Mouse (Mus musculus) adrenal gland, adult (tissue): ENCODE measurements around the gene Ift57.
A peak's percentile ranks its signal among the peaks of the same experiment; 100 is the strongest.

Experiments used
- DNase-seq, 2 experiments: peaks; one replicate each; pipeline ENCODE4 v3.0.0; 2022 to 2023; ENCODE audit warnings: low spot score in 1 of 2; ENCODE audit not compliant: inconsistent age in 2 of 2

The Ift57 gene

DNA sequence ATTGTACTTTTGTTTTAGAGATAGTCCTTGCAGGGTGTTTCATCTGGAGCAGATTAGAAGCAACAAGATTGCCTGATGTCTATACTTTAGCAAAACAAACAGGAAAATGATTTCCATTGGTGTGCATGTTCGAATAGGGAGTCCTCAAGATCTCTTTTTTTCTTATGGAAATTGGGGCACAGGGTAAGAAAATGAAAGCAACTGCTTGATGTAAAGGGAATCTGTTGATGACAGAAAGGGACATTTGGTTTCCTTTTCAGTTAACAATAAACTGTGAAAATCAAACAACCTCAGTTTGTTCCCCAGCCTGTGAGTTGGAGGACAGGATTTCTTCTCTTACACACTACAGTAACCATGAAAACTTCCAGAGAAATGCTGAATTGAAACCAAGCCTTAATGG, 53.9 kb downstream of the Ift57 start:
- DNase-seq = no peak

DNA sequence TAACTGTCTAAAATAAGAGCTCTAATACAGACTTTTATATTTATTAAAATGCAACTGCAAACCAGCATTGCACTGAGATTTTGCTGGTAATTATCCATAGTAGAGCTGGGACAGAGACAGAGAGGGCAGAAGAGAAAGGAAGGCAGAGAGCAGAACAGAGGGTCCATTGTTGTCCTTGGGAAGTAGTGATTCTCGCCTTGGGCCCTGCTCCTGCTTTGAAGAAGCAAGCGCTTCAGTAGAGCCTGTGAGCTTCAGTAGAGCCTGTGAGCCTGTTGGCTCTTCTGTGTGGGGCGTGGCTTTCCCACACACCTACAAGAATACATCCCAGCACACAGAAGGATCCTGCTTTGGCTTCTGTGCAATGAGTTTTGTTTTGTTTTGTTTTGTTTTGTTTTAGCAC, 54.3 kb downstream of the Ift57 start:
- no peak for DNase-seq

DNA sequence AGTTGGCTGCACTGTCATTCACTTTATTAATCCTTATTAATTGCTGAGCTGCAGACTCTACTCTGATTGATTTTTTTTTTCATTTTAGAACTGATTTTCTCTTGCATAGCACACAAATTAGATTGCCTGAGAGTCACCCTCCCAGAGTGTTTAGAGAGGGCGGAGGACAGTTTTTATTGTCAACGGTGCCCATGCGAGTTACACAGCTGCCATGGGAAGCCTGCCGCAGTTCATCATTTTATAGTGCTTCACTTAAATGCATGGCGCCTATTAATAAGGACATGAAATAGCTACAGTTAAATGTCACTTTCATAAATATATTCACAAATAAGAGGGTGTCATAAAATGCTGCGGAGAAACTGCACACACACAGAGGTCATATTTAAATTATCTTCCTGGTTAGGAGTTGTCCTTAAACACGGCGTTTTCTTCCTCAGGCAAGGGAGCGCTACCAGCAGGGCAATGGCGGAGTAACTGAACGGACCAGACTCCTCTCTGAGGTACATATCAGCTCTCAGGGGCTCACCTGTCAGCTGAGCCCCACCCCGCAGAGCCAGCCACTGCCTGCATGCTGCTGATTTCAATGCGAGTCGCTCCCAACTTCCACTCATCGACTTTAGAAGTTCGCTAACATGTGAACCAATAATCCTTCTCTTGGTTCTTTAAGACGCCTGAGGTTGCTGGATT, 61.6 kb downstream of the Ift57 start:
- DNase-seq = no peak

GRCm38 (mm10) chr16:49761981-49762380, 62.9 kb downstream of the Ift57 start:
- no peak for DNase-seq

DNA sequence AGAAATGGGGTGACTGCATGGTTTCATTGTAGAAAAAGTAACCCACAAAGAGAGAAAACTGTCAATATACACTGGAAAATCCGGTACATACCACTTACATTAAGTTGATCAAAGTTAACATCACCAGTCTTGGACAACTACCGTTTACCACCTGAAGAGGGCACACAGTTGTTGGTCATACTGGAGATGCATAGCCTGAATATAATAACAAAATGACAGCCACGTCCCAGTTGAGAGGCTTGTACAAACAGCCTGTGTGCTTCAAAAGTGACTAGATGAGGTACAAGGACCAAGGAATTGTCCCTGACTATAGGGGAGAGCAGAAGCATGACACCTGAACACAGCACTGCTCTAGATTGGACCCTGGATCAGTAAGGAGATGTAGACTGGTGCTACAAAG, 67.3 kb downstream of the Ift57 start:
- DNase-seq = peak; percentile 12 to 81

DNA sequence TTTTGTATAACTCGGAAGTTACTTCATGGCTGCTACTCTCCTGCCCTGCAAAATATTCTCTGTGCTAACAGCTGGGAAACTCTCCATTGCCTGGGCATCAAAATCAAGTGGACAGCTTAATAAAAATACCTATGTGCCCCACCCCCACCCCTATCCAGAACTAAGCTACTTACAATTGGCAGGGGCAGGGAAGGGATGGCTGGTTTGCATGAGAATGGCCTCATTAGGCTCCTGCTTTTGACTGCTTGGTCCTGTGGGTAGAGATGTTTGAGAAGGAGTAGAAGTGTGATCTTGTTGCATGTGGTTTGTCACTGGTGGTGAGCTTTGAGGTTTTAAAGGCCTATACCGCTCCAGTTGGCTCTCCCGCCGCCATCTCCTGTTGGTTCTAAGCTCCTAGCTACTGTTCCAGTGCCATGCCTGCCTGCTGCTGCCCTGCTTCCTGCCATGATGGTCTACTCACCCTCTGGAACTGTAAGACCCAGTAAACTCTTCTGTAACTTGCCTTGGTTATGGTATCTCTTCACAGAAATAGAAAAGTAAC, 69.5 kb downstream of the Ift57 start:
- no peak for DNase-seq

- DNase-seq = peak in 1 of 2 experiments; percentile 65
Measured at GRCm38 (mm10) chr16:49769831-49770261, 70.8 kb downstream of the Ift57 start.

- peak in 1 of 2 experiments; percentile 45 for DNase-seq
Measured at GRCm38 (mm10) chr16:49770320-49771189, 71.5 kb downstream of the Ift57 start.

DNA sequence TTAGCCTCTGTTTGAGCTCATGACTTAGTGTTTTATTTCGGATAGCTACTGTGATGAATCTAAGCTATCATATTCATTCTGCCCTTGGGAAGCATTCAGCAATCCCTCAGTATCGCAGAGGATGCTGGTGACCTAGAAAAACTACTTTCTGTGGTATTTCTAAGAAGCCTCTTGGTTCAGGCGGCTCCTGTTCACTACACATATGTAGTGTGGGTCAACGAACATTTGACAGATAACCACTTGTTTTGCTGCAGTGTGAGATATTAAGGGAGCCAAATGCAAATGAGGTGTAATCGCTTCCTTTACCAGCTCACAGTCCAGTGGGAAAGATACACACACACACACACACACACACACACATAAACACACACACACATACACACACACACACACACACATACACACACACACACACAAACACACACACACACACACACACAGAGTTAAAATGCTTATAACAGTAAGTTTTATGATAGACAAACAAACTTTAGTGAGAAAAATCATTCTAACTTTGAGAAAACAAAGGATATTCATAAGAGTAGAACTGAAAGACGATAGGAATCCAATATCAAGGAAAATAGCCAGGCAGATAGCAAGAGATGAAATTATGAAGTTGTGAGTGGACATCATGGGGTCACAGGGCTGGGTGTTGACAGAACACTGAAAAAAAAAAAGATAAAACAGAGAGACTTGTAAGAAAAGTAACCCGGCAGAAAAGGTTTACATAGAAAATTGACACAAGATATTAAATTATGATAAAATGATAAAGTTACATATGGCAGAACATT, 72.8 kb downstream of the Ift57 start:
- no peak for DNase-seq

- no peak for DNase-seq
Measured at GRCm38 (mm10) chr16:49772576-49772975, 73.5 kb downstream of the Ift57 start.

GRCm38 (mm10) chr16:49773068-49773467, 74.0 kb downstream of the Ift57 start:
- DNase-seq = no peak

DNA sequence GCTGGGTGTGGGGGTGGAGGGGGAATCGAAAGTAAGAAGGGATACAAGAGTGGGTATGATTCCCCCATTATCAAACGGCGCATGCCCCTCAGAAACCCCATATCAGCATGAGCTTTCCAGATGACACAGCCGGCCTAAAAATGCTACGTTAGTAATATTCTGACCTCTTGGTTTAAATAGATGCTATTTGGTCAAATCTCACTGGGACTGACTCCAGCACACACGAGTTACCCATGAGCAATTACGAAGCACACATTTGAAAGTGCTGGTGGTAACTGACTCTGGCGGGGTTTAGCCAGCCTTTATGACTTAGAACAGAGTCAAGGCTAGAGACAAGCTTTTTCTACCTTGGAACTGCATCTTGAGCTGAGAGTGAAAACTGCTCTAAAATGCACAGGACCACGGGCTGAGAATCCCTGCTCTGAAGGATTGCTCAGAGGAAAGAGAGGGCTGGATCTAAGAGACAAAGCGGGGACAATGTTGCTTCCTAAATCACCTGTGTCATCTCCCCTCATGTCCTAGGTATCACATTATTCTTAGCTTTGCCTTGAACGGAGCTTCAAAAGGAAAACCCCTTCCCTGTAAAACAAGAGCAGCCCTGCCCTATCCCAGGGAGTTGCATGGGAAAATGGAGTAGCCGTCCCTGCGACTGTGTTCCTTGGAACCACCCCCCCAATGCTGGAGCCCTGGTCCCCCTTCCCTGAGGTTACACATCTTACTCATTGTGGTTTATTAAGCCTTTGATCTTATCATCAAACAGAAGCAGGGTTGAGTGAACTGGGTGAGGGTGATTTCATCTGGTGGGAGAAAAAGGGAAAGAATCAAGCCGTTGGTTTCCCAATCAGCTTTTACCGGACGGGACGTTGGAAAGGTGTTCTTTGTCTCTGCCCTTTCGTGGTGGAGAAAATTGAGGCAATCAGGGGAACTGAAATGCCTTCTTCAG, 75.3 kb downstream of the Ift57 start:
- DNase-seq = no peak

DNA sequence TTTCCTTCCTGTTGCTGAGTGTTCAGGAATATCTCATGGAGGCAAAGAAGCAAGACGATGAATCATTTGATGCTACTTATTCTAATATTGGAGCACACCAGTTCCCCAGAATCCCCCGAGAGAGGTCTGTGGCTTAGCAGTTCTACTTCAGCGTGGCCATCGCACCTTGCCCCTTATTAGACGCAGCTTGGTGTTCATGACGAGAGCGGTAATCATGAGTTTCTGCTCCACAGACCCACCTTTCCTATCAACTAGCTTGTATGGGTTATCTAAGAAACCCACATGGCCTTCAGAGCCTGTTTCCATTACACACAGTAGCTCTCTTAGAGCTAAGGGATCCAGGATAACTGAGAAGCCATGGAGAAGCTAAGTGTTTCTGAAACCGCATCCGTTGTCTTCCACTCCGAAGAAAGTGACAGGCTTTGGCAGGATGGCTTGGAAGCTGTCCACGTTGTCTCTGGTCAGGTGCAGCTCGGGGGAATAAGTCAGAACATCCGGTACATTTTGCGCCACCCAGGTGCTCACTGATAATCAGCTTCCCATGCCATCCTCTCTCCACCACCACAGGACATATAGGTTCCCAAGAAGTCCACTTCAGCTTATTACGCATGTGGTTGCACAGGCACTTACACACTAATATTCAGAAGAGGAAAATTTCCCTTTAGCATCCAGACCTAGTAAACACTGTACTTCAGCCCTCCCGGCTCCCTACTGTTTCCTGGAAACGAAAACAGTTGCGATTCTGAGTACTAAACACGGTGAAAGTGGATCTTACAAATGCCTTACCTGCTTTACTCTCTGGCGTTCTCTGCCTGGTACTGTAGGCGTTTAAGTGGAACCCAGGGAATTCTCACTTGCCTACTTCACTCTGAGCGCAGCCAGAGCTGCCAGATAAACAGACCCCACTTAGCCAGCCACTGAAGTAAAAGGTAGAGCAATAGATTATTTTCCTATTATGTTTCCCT, 76.3 kb downstream of the Ift57 start:
- DNase-seq = no peak

- no peak for DNase-seq
Measured at GRCm38 (mm10) chr16:49776981-49777380, 77.9 kb downstream of the Ift57 start.

GRCm38 (mm10) chr16:49781556-49782156, 82.6 kb downstream of the Ift57 start:
- no peak for DNase-seq

DNA sequence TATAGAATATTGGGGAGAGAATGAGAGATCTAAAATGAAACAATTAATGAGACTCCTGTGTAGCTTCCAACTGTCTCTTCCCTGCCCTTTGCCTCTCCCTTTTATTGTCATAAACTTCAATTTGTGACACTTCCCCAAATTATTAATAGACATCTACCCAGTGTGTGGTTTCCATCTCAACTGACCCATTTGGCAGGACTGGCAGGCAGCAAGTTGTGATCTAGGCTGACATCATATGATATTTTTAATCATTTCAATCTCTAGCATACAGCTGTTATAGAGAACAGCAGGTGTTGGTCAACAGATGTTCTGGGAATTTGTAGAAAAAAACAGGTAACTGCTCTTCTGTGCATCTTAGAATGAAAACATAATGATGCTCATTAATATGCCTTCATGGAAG, 84.3 kb downstream of the Ift57 start:
- DNase-seq = no peak

GRCm38 (mm10) chr16:49786116-49786515, 87.1 kb downstream of the Ift57 start:
- no peak for DNase-seq

DNA sequence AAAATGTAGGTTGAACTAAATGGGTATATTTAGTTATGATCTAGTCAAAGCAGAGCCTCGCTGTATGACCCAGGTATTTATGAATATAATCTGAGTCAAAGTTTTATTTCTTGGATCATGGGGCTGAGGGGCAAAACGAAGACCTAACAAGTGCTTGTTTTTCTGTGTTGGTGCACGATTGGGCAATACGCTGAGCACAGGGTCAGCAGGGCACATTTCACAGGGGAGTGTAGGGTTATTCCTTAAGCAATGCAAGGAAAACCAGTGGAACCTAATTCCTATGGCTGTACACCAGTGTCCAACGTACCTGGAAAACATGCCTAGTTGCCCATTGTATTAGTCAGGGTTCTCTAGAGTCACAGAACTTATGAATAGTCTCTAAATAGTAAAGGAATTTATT, 88.7 kb downstream of the Ift57 start:
- no peak for DNase-seq
